In the genomic region with DNA sequence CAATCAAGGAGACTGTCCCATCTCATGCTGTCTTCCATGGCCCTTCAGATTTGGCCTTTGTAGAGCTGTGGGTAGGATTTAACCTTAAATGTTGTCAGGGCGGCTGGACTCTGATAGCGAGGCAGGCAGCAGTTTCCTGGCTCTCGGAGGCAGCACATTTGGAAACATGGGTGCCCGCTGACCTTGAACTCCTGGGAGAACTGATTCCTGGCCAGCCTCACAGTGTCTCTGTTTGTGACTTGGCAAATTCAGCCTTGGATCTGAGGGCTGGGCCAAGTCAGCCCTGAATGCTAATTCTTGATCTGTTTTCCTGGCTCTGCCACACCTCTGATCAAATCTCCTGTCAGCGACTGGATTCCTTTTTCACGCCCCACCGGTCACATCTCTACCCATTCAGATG, we compare ENCODE assay signal across 21 mouse cellular contexts. TPM values are rescaled to one million over a fixed set of nuclear protein-coding genes. Genes with fewer than 3 reads are reported as not detected.
"Had no signal": no experiment of that assay in that cellular context is flagged by ENCODE, and none has a peak within 500 bp of the region (broad histone marks: within the 10 kb centered on the region; RNA-seq: fewer than 3 reads in every experiment).

No protein-coding gene starts in this region.

- DNase-seq: kidney, adult 8-10 months; kidney, postnatal 4 days; lung, embryonic 14.5 days; lung, postnatal 10 days; lung, postnatal 4 days; right cerebral cortex, postnatal 14 days; thymus, postnatal 36 days had no signal

- H3K27me3 ChIP-seq: limb, embryonic 13.5 days; midbrain, embryonic 15.5 days had no signal

- ATAC-seq: intestine, postnatal 0 days; midbrain, embryonic 15.5 days had no signal

- H3K4me2 ChIP-seq: limb, embryonic 13.5 days; liver, embryonic 11.5 days; lung, embryonic 14.5 days; midbrain, embryonic 11.5 days; midbrain, embryonic 15.5 days had no signal

- H3K27ac ChIP-seq: kidney, postnatal 0 days; layer of hippocampus, adult 2 months; limb, embryonic 13.5 days; midbrain, embryonic 15.5 days had no signal

- H3K9ac ChIP-seq: limb, embryonic 13.5 days; lung, embryonic 14.5 days; midbrain, embryonic 15.5 days had no signal

- H3K9me3 ChIP-seq: midbrain, embryonic 15.5 days had no signal

- H3K4me3 ChIP-seq: layer of hippocampus, adult 2 months; limb, embryonic 13.5 days; megakaryocyte, embryonic 14.5 days; midbrain, embryonic 15.5 days had no signal

- H3K36me3 ChIP-seq: limb, embryonic 13.5 days; midbrain, embryonic 15.5 days had no signal

- H3K4me1 ChIP-seq: limb, embryonic 13.5 days; midbrain, embryonic 15.5 days had no signal

RNA-seq across cellular contexts. Expression of gene Gm14214, which starts 6.7 kb away (rescaled TPM):
- total RNA-seq: layer of hippocampus, adult 2 months; layer of hippocampus, postnatal 10 days; left cerebral cortex, postnatal 36 days had no signal
- polyA plus RNA-seq: intestine, postnatal 0 days; kidney, postnatal 0 days; limb, embryonic 13.5 days; liver, embryonic 11.5 days; liver, embryonic 16.5 days; lung, embryonic 14.5 days; midbrain, embryonic 11.5 days; midbrain, embryonic 15.5 days; neural tube, embryonic 14.5 days; stomach, embryonic 16.5 days; thymus, postnatal 0 days had no signal

RNA-seq across cellular contexts. Expression of gene a, which starts 14.7 kb away (rescaled TPM):
- total RNA-seq: layer of hippocampus, adult 2 months; left cerebral cortex, postnatal 36 days had no signal
- polyA plus RNA-seq: liver, embryonic 16.5 days; lung, embryonic 14.5 days; neural tube, embryonic 14.5 days had no signal
